Mouse (Mus musculus): Measurements from ENCODE around the gene Gm49387. TPM values are rescaled to one million over a fixed set of nuclear protein-coding genes. Genes with fewer than 3 reads are reported as not detected.

The Gm49387 gene
- polyA plus RNA-seq, 1 experiment from 2014 or later = 0.52 TPM

DNA sequence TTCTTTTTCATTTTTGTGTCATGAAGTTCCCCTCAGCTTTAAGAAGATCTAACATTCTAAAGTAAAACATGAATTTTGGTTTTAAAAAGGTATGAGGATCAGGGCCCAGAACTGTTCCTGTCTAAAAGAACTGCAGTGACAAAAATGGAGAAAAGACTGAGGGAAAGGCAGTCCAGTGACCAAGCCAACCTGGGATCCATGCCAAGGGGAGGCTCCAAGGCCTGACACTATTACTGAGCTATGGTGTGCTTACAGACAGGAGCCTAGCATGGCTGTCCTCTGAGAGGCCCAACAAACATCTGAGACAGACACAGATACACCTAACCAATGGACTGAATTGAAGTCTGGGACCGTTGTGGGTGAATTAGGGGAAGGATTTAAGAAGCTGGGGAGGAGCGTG is 130.8 kb downstream of the Gm49387 start:
- no peaks in the 10 kb centered on the region for H3K9me3 ChIP-seq (ENCODE audit: control insufficient read depth, low read length)
- H3K4me2 ChIP-seq (replicated peaks; ENCODE audit: low read depth) = no peak overlapping the region
- TF ChIP-seq CTCF (IDR thresholded peaks at IDR 0.05; ENCODE audit: low read depth) (no peak), EP300 (optimal IDR thresholded peaks at IDR 0.05) (no peak)
- no peak overlapping the region for H3K4me3 ChIP-seq (ENCODE audit: low read depth, low read length)
- peaks cover 30% of the 10 kb centered on the region for H3K36me3 ChIP-seq (ENCODE audit: control insufficient read depth, insufficient read depth, low read length)
- no peak overlapping the region for H3K27ac ChIP-seq (replicated peaks)
- no peak for DNase-seq (ENCODE audit: low spot score)
- no peak overlapping the region for H3K9ac ChIP-seq (ENCODE audit: low read length)
- H3K27me3 ChIP-seq (ENCODE audit: control insufficient read depth, insufficient read depth, low read length) = no peaks in the 10 kb centered on the region
- no peaks in the 10 kb centered on the region for H3K4me1 ChIP-seq (replicated peaks; ENCODE audit: control insufficient read depth, insufficient read depth)
- ATAC-seq (ENCODE audit: low FRiP score, low TSS enrichment) = no peak
- WGBS = 91% methylated on average over 2 of the region's 2 CpGs

DNA sequence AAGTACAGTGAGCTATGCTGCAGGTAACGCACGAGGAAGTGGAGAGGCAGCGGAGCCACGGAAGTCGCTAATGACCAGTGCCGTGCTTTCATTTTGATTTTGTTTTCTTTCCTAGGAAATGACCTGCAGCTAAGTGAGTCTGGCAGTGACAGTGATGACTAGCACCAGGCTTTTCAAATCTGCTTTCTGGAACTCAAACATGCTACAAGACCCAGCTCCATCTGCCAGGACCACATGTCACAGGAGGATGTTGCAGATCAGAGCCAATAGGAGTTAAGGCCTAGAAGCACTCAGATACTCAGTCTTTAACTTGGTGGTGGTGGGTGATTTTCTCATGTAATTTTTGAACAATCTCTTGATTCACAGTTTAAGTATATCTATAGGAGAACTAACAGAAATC is 134.2 kb downstream of the Gm49387 start:
- Histone ChIP-seq H3K27me3 (ENCODE audit: control insufficient read depth, insufficient read depth, low read length) (no peaks in the 10 kb centered on the region), H3K4me3 (ENCODE audit: low read depth, low read length) (no peak overlapping the region), H3K4me1 (replicated peaks; ENCODE audit: control insufficient read depth, insufficient read depth) (no peaks in the 10 kb centered on the region), H3K9ac (ENCODE audit: low read length) (no peak overlapping the region), H3K9me3 (ENCODE audit: control insufficient read depth, low read length) (no peaks in the 10 kb centered on the region), H3K4me2 (replicated peaks; ENCODE audit: low read depth) (no peak overlapping the region), H3K27ac (replicated peaks) (no peak overlapping the region), H3K36me3 (ENCODE audit: control insufficient read depth, insufficient read depth, low read length) (peaks cover 48% of the 10 kb centered on the region)
- no peak for ATAC-seq (ENCODE audit: low FRiP score, low TSS enrichment)
- no peak for TF ChIP-seq EP300 (optimal IDR thresholded peaks at IDR 0.05)
- no peak for DNase-seq (ENCODE audit: low spot score)
- WGBS = 94% methylated on average over 6 of the region's 6 CpGs

DNA sequence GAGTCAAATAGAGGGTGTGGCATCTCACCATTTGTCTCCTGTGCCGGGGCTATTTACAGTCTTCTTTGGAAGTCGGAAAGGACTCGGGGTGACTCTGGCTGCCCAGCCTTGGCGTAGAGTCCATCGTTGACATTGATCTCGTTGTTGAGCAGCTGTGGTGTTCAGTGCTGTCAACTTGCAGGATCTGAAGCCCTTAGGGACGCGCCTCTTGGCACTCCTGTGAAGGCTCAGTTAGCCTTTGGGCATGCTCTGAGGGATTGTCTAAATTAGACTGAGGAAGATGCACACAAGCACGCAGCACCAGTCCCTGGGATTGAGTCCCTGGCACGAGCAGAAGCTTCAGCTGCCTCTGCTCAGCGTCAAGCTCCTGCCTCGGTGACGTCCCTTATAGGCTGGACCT is 137.3 kb downstream of the Gm49387 start:
- peaks cover 43% of the 10 kb centered on the region for H3K36me3 ChIP-seq (ENCODE audit: control insufficient read depth, insufficient read depth, low read length)
- 74% methylated on average over 13 of the region's 13 CpGs for WGBS
- ATAC-seq (ENCODE audit: low FRiP score, low TSS enrichment) = no peak; the same call in 1 of the 2 replicates

More for the DNA sequence above, 137.3 kb downstream of the Gm49387 start:
- no peak for DNase-seq (ENCODE audit: low spot score)
- Histone ChIP-seq H3K9me3 (ENCODE audit: control insufficient read depth, low read length) (no peaks in the 10 kb centered on the region), H3K4me2 (replicated peaks; ENCODE audit: low read depth) (no peak overlapping the region), H3K4me1 (replicated peaks; ENCODE audit: control insufficient read depth, insufficient read depth) (no peaks in the 10 kb centered on the region), H3K9ac (ENCODE audit: low read length) (no peak overlapping the region), H3K4me3 (ENCODE audit: low read depth, low read length) (no peak overlapping the region), H3K27ac (replicated peaks) (no peak overlapping the region), H3K27me3 (ENCODE audit: control insufficient read depth, insufficient read depth, low read length) (no peaks in the 10 kb centered on the region)
- no peak for TF ChIP-seq EP300 (optimal IDR thresholded peaks at IDR 0.05)
- no peak for TF ChIP-seq CTCF (IDR thresholded peaks at IDR 0.05; ENCODE audit: low read depth)

Other genes starting within 250 kb of the Gm49387 start
- gene Sh3bp5, start 204.8 kb downstream of the Gm49387 start, polyA plus RNA-seq (2015; fragmentation: Nextera tagmentation; extraction: Ambion mirVana) = 9.9 and 10.9 TPM in 2 replicates
- gene Eaf1, start 146.5 kb downstream of the Gm49387 start, polyA plus RNA-seq (2015; fragmentation: Nextera tagmentation; extraction: Ambion mirVana) = 10.5 and 11.9 TPM in 2 replicates
- gene Mettl6, start 145.8 kb downstream of the Gm49387 start, polyA plus RNA-seq (2015; fragmentation: Nextera tagmentation; extraction: Ambion mirVana) = 29.4 and 31.9 TPM in 2 replicates
- 0.91 and 1.2 TPM in 2 replicates for gene Colq, start 49.5 kb downstream of the Gm49387 start, polyA plus RNA-seq (2015; fragmentation: Nextera tagmentation; extraction: Ambion mirVana)
- gene Btd, start 150 bp upstream of the Gm49387 start, polyA plus RNA-seq (2015; fragmentation: Nextera tagmentation; extraction: Ambion mirVana) = 17.0 and 17.5 TPM in 2 replicates
- gene Hacl1, start 408 bp upstream of the Gm49387 start, polyA plus RNA-seq (2015; fragmentation: Nextera tagmentation; extraction: Ambion mirVana) = 10.9 TPM in 2 replicates
- 3.6 and 4.0 TPM in 2 replicates for gene Ankrd28, start 189.8 kb upstream of the Gm49387 start, polyA plus RNA-seq (2015; fragmentation: Nextera tagmentation; extraction: Ambion mirVana)

All from stomach, postnatal 0 days (tissue).